Mouse (Mus musculus) ES-Bruce4 (cell line): ENCODE results near the gene Manba.

ENCODE experiments used
- CTCF ChIP-seq: IDR thresholded peaks from one replicate; pipeline ENCODE4 v1.8.1; 2011; ENCODE audit warnings: low read depth, low read length
- EP300 ChIP-seq: IDR thresholded peaks from 2 replicates; pipeline ENCODE4 v1.6.1; 2011; ENCODE audit warnings: low read depth, low read length; ENCODE audit not compliant: insufficient read depth
- POLR2A ChIP-seq: IDR thresholded peaks from one replicate; pipeline ENCODE4 v1.8.1; 2011; ENCODE audit warnings: low read length; ENCODE audit not compliant: insufficient read depth

DNA sequence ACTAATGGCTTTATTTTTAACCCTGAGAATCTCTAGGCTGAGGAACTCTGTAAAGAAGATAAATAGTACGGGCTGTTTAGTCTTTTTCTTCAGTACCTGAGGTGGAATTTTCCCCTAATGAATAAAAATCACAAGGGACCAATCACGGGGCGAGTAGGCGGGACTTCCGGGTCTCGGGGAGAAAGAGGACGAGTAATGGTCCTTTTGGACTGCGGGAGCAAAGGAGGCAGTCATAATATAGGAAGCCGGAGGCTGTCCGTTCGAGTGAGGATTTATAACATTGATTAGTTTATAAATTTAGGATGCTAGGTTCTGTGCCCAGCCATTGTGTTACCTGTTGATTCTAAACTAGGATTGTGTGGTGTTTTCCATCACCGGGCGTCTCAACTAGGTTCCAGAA, 86.1 kb downstream of the Manba start:
- TF ChIP-seq CTCF: no peak
- TF ChIP-seq POLR2A: peak; percentile 50
- no peak for TF ChIP-seq EP300
